Mouse (Mus musculus) C2C12 (cell line): ENCODE measurements at regions not wholly inside any gene's neighbourhood (a gene's known extent, or its start where the extent isn't known, plus 50 kb on each side); places are given as distances from the start of the nearest gene placed in this dataset.

Experiments
- CEBPB ChIP-seq: IDR thresholded peaks from one replicate; pipeline ENCODE4 v1.6.1; 2011; ENCODE audit warnings: low read depth, mild to moderate bottlenecking, control low read depth, moderate library complexity
- CTCF ChIP-seq: IDR thresholded peaks from one replicate; pipeline ENCODE4 v1.5.1; 2011; ENCODE audit not compliant: control insufficient read depth, insufficient read depth, insufficient read length
- MYOD1 ChIP-seq: IDR thresholded peaks from one replicate; pipeline ENCODE4 v1.6.1; 2011; ENCODE audit warnings: low read depth; ENCODE audit not compliant: control insufficient read depth, insufficient read length
- MYOG ChIP-seq: IDR thresholded peaks from one replicate; pipeline ENCODE4 v1.6.1; 2011; ENCODE audit not compliant: control insufficient read depth, insufficient read length; ENCODE audit errors: extremely low read depth

- TF ChIP-seq CTCF = no peak
- TF ChIP-seq MYOG = no peak
- TF ChIP-seq MYOD1 = no peak
- TF ChIP-seq CEBPB = no peak
Observed at GRCm38 (mm10) chr15:8856419-8857084, 111.2 kb upstream of the Ranbp3l start.
